Mouse (Mus musculus) neural tube, embryonic 11.5 days (tissue): ENCODE measurements around the gene Taf11. TPM values are rescaled to one million over a fixed set of nuclear protein-coding genes. Genes with fewer than 3 reads are reported as not detected.

ENCODE experiments used
- ATAC-seq: fragments of 200-750 bp; cut with Nextera tagmentation; 2 replicates; pipeline ENCODE4 v1.8.0; 2017; ENCODE audit warnings: moderate number of reproducible peaks, mild to moderate bottlenecking, moderate TSS enrichment, moderate library complexity; ENCODE audit not compliant: insufficient read depth, low FRiP score, low TSS enrichment
- DNase-seq: peaks from one replicate; pipeline ENCODE4 v3.0.0-alpha.2; 2015; ENCODE audit warnings: low spot score
- H3K27ac ChIP-seq: fragments of 300-500 bp; sonication (generic); 2 replicates; pipeline ENCODE4 v1.5.1; 2014; ENCODE audit warnings: low read depth, mild to moderate bottlenecking, low read length
- H3K27me3 ChIP-seq: fragments of 300-500 bp; sonication (generic); 2 replicates; pipeline ENCODE4 v1.6.1; 2014; ENCODE audit warnings: mild to moderate bottlenecking, low read length, mixed read lengths; ENCODE audit not compliant: control insufficient read depth, insufficient read depth
- H3K36me3 ChIP-seq: fragments of 300-500 bp; sonication (generic); 2 replicates; pipeline ENCODE4 v1.6.1; 2014; ENCODE audit warnings: mild to moderate bottlenecking, low read length, moderate library complexity, mixed read lengths; ENCODE audit not compliant: control insufficient read depth, insufficient read depth
- H3K4me1 ChIP-seq: fragments of 300-500 bp; sonication (generic); 2 replicates; pipeline ENCODE4 v1.6.1; 2014; ENCODE audit warnings: low read length, mixed read lengths; ENCODE audit not compliant: control insufficient read depth, insufficient read depth
- H3K4me2 ChIP-seq: fragments of 300-500 bp; sonication (generic); 2 replicates; pipeline ENCODE4 v1.6.1; 2014; ENCODE audit warnings: low read depth, mild to moderate bottlenecking, moderate library complexity
- H3K4me3 ChIP-seq: fragments of 300-500 bp; sonication (generic); 2 replicates; pipeline ENCODE4 v1.5.1; 2014; ENCODE audit warnings: low read depth, low read length
- H3K9ac ChIP-seq: fragments of 300-500 bp; sonication (generic); 2 replicates; pipeline ENCODE4 v1.6.1; 2014; ENCODE audit warnings: mild to moderate bottlenecking, low read length
- H3K9me3 ChIP-seq: fragments of 300-500 bp; sonication (generic); 2 replicates; pipeline ENCODE4 v1.6.1; 2016; ENCODE audit warnings: low read length; ENCODE audit not compliant: control insufficient read depth
- WGBS: fragments of 180-500 bp; shearing (Covaris S2); extraction: QIAGEN DNeasy Blood & Tissue Kit; methylation state at CpG from one replicate; pipeline ENCODE4 v1.1.7; 2014; 5-methylcytosine and 5-hydroxymethylcytosine counted together
- polyA plus RNA-seq: library from polyadenylated mRNA; unstranded; fragments of >200 nt; fragmentation: Nextera tagmentation; extraction: Ambion mirVana; gene quantifications from 2 replicates; pipeline ENCODE4 v1.2.1, GENCODE M21; 2014

The Taf11 gene
- polyA plus RNA-seq, 1 experiment from 2014 or later, result 76.1 TPM

- Histone ChIP-seq H3K4me1 (peaks cover 16% of the 10 kb centered on the region), H3K9me3 (no peaks in the 10 kb centered on the region), H3K4me2 (peak overlapping the region; percentile 82), H3K36me3 (peaks cover 2% of the 10 kb centered on the region; the same call in 1 of the 2 replicates), H3K27ac (no peak overlapping the region; the same call in 1 of the 2 replicates), H3K4me3 (peak overlapping the region; percentile 77), H3K27me3 (no peaks in the 10 kb centered on the region), H3K9ac (peak overlapping the region; percentile 41)
- peak; percentile 17; the same call in 1 of the 2 replicates for ATAC-seq
- peak; percentile 16 for DNase-seq
- under 1% methylated on average over 11 of the region's 12 CpGs for WGBS
Measured at GRCm38 (mm10) chr17:27908206-27908887, 1.3 kb downstream of the Taf11 start.

DNA sequence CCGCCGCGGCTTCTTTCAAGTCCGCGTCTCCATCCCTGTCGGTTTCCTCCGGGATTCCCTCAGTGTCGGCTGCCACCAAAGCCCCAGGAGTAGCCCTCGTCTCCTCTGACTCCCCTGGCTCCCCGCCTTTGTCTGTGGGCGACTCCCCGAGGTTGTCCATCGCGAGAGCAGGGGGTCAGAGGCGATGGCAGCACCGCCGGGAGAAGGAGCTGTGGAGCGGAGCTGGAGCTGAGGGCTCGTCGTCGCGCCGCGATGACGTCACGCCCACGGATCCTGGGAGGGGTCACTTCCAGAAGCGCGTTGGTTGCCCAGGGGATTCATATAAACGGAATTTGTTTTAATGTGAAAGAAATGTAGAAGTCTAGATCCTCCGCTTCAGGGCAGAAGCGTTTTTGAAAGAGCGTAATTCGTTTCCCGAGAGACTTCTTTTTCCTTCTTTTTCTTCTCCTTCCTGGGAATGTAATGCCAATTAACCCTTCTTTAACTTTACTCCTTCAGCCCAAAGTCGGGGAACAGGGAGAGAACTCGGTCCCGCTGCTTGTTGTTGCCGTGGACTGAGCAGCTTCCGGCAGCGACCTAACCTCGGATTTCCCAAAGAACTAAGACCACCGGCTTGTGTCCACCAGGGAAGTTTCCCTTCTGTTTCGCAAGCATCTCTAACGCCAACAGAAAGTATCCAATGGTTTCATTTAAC lies 2.0 kb downstream of the Taf11 start:
- H3K9ac ChIP-seq, result peak overlapping the region; percentile 66
- no peaks in the 10 kb centered on the region for H3K27me3 ChIP-seq
- H3K9me3 ChIP-seq, result no peaks in the 10 kb centered on the region
- under 1% methylated on average over 45 of the region's 45 CpGs for WGBS
- peak overlapping the region; percentile 77 for H3K4me3 ChIP-seq
- H3K36me3 ChIP-seq, result peaks cover 4% of the 10 kb centered on the region
- DNase-seq, result peak; percentile 95
- no peak overlapping the region for H3K27ac ChIP-seq
- peak overlapping the region; percentile 82 for H3K4me2 ChIP-seq
- ATAC-seq, result no peak
- peaks cover 16% of the 10 kb centered on the region for H3K4me1 ChIP-seq

DNA sequence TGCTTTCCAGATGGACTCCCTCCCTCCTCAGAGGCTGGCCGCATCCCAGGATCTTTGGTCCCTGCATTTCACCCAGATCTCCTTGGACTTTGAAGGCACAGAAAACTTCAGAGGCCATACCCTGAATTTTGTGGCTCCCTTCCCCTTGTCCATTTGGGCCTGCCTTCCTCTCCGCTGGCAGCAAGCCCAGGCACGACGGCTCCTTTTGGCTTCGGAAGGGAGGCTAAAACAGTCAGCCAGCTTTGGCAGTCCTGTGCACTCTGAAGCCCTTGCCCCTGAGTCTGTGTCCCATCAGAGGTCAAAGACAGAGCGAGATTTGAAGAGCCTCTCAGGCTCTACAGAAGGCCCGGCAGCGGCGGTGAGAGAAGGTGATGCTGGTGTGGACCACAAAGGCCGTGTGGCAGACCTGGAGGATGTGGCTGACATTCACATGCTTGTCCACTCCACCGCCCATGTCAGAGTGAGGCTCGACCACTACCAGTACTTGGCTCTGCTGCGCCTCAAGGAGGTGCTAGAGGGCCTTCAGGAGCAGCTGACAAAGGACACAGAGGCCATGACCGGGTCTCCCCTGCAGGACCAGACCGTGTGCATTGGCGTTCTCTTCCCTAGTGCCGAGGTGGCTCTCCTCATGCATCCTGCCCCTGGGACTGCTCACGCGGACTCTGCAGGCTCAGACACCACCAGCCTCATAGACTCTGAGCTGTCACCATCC lies 23.0 kb downstream of the Taf11 start:
- 86% methylated on average over 19 of the region's 19 CpGs for WGBS
- no peaks in the 10 kb centered on the region for H3K27me3 ChIP-seq
- ATAC-seq, result no peak
- no peak overlapping the region for H3K4me2 ChIP-seq
- H3K9me3 ChIP-seq, result no peaks in the 10 kb centered on the region
- no peak for DNase-seq
- H3K4me1 ChIP-seq, result no peaks in the 10 kb centered on the region
- H3K9ac ChIP-seq, result no peak overlapping the region
- peaks cover 12% of the 10 kb centered on the region for H3K36me3 ChIP-seq
- no peak overlapping the region for H3K27ac ChIP-seq
- no peak overlapping the region for H3K4me3 ChIP-seq

DNA sequence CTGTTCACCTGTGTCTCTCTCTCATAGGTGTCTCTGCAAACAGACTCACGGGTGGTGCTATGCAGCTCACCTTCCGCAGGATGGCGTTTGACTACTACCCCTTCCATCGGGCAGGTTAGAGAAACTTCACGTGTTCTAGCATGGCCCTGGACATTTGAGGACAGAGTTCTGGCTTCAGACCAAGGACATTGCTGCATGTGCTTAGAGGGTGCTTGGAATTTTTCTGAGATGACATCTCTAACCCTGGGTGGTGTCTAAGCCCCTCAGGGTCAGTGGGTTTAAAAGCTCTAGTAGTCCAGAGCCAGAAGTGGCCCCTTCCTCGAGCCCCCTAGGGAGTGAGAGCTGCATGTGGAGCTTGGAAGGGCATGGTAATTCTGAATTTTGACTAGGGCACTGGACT lies 25.6 kb downstream of the Taf11 start:
- no peaks in the 10 kb centered on the region for H3K4me1 ChIP-seq
- no peak for DNase-seq
- H3K27ac ChIP-seq, result no peak overlapping the region
- H3K9me3 ChIP-seq, result no peaks in the 10 kb centered on the region
- H3K4me2 ChIP-seq, result no peak overlapping the region
- no peaks in the 10 kb centered on the region for H3K27me3 ChIP-seq
- WGBS, result 93% methylated on average over 6 of the region's 6 CpGs
- H3K36me3 ChIP-seq, result peaks cover 13% of the 10 kb centered on the region
- no peak for ATAC-seq
- H3K4me3 ChIP-seq, result no peak overlapping the region
- no peak overlapping the region for H3K9ac ChIP-seq

- WGBS, result 92% methylated on average over 8 of the region's 8 CpGs
- H3K9ac ChIP-seq, result no peak overlapping the region
- no peak overlapping the region for H3K4me3 ChIP-seq
- no peak for DNase-seq
- no peak overlapping the region for H3K4me2 ChIP-seq
- H3K27me3 ChIP-seq, result no peaks in the 10 kb centered on the region
- H3K9me3 ChIP-seq, result no peaks in the 10 kb centered on the region
- ATAC-seq, result no peak
- H3K27ac ChIP-seq, result no peak overlapping the region
- H3K4me1 ChIP-seq, result no peaks in the 10 kb centered on the region
- peaks cover 13% of the 10 kb centered on the region for H3K36me3 ChIP-seq
Measured at GRCm38 (mm10) chr17:27883129-27883528, 26.5 kb downstream of the Taf11 start.

GRCm38 (mm10) chr17:27881518-27881917 lies 28.1 kb downstream of the Taf11 start:
- Histone ChIP-seq H3K27me3 (no peaks in the 10 kb centered on the region), H3K4me3 (no peak overlapping the region), H3K4me1 (no peaks in the 10 kb centered on the region), H3K9ac (no peak overlapping the region), H3K9me3 (no peaks in the 10 kb centered on the region), H3K27ac (no peak overlapping the region), H3K36me3 (peaks cover 5% of the 10 kb centered on the region; the same call in 1 of the 2 replicates), H3K4me2 (no peak overlapping the region)
- DNase-seq (peak; percentile 33), ATAC-seq (no peak)
- WGBS, result 68% methylated on average over 11 of the region's 11 CpGs

DNA sequence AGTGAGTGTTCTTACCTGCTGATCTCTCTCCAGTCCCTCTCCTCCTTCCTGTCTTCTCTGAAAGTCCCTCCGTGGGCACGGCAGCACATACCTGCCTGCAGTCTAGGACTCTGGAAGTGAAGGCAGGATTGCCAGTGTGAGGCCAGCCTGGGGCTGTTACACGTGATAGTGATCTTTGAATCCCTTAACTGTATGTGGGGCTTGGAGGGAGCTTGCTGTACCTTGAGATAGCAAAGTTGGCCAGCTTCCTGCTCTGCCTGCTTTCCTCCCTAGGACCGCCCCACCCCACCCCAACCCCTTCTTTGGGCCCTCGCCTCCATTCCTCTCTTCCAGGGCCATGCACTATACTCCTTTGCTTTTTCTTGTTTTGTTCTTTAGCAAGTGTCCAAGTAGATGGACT lies 35.1 kb downstream of the Taf11 start:
- Histone ChIP-seq H3K27me3 (no peaks in the 10 kb centered on the region), H3K9me3 (no peaks in the 10 kb centered on the region), H3K27ac (no peak overlapping the region), H3K4me1 (no peaks in the 10 kb centered on the region), H3K36me3 (no peaks in the 10 kb centered on the region), H3K4me2 (no peak overlapping the region), H3K9ac (no peak overlapping the region), H3K4me3 (no peak overlapping the region)
- 75% methylated on average over 5 of the region's 5 CpGs for WGBS
- ATAC-seq (no peak), DNase-seq (no peak)

DNA sequence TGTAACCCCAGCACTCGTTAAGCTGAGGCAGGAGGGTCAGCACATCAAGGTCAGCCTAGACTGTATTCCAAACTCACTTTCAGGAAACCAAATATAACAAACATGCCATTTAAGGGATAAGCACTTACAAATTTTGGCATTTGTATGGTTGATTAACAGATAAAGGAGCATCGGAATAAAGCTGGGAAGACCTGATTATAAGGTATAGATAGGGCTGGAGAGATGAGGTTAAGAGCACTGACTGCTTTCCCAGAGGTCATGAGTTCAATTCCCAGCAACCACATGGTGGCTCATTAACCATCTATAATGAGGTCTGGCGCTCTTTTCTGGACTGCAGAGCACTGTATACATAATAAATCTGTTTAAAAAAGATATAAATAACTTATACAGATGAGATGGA lies 36.1 kb downstream of the Taf11 start:
- Histone ChIP-seq H3K27me3 (no peaks in the 10 kb centered on the region), H3K9ac (no peak overlapping the region), H3K27ac (no peak overlapping the region), H3K36me3 (no peaks in the 10 kb centered on the region), H3K4me1 (no peaks in the 10 kb centered on the region), H3K4me3 (no peak overlapping the region), H3K4me2 (no peak overlapping the region), H3K9me3 (no peaks in the 10 kb centered on the region)
- 83% methylated on average over 3 of the region's 3 CpGs for WGBS
- ATAC-seq, result no peak
- no peak for DNase-seq
